Mouse (Mus musculus): ENCODE results near the gene Fam111a. TPM values are rescaled to one million over a fixed set of nuclear protein-coding genes. Genes with fewer than 3 reads are reported as not detected.
"Not testable (repeated sequence)": the region's sequence is repeated elsewhere in the genome, so short reads cannot be mapped to it uniquely, and the experiment has no call there.

Fam111a gene
- 7.7 and 9.8 TPM in 2 replicates for polyA plus RNA-seq (2015; fragmentation: Nextera tagmentation; extraction: Ambion mirVana)

- H3K27me3 ChIP-seq (replicated peaks; ENCODE audit: control insufficient read depth, insufficient read depth, low read length); H3K9me3 ChIP-seq (ENCODE audit: control insufficient read depth, low read length); H3K27ac ChIP-seq (ENCODE audit: low read length); H3K4me2 ChIP-seq (ENCODE audit: low read length); H3K4me3 ChIP-seq (replicated peaks; ENCODE audit: low read length); H3K9ac ChIP-seq (replicated peaks; ENCODE audit: low read depth, low read length); H3K36me3 ChIP-seq (ENCODE audit: control insufficient read depth, insufficient read depth); ATAC-seq; H3K4me1 ChIP-seq (replicated peaks; ENCODE audit: control insufficient read depth, insufficient read depth, low read length): not testable (repeated sequence)
- 94% methylated on average over 11 of the region's 11 CpGs for WGBS
Measured at GRCm38 (mm10) chr19:12545440-12545839, at the start of gene Fam111a. Fam111a (plus strand) TSS chr19:12545740.

- no peak for ATAC-seq
- Histone ChIP-seq H3K36me3 (ENCODE audit: control insufficient read depth, insufficient read depth) (peaks cover 6% of the 10 kb centered on the region; the same call in 1 of the 2 replicates), H3K4me3 (replicated peaks; ENCODE audit: low read length) (no peak overlapping the region), H3K27ac (ENCODE audit: low read length) (no peak overlapping the region), H3K4me1 (replicated peaks; ENCODE audit: control insufficient read depth, insufficient read depth, low read length) (peaks cover 25% of the 10 kb centered on the region), H3K9me3 (ENCODE audit: control insufficient read depth, low read length) (no peaks in the 10 kb centered on the region), H3K9ac (replicated peaks; ENCODE audit: low read depth, low read length) (no peak overlapping the region), H3K27me3 (replicated peaks; ENCODE audit: control insufficient read depth, insufficient read depth, low read length) (no peaks in the 10 kb centered on the region), H3K4me2 (ENCODE audit: low read length) (no peak overlapping the region)
- WGBS = 97% methylated on average over 2 of the region's 2 CpGs
Measured at GRCm38 (mm10) chr19:12496241-12496640, 49.3 kb upstream of the Fam111a start.

GRCm38 (mm10) chr19:12497909-12498308, 47.6 kb upstream of the Fam111a start:
- H3K27me3 ChIP-seq (replicated peaks; ENCODE audit: control insufficient read depth, insufficient read depth, low read length) = no peaks in the 10 kb centered on the region
- no peak overlapping the region for H3K27ac ChIP-seq (ENCODE audit: low read length)
- H3K4me2 ChIP-seq (ENCODE audit: low read length) = no peak overlapping the region
- no peaks in the 10 kb centered on the region for H3K36me3 ChIP-seq (ENCODE audit: control insufficient read depth, insufficient read depth)
- H3K9me3 ChIP-seq (ENCODE audit: control insufficient read depth, low read length) = no peaks in the 10 kb centered on the region
- H3K9ac ChIP-seq (replicated peaks; ENCODE audit: low read depth, low read length) = no peak overlapping the region
- peaks cover 25% of the 10 kb centered on the region for H3K4me1 ChIP-seq (replicated peaks; ENCODE audit: control insufficient read depth, insufficient read depth, low read length)
- 62% methylated on average over 2 of the region's 2 CpGs for WGBS
- H3K4me3 ChIP-seq (replicated peaks; ENCODE audit: low read length) = no peak overlapping the region
- no peak for ATAC-seq

- no peak overlapping the region; the same call in 1 of the 2 replicates for H3K4me2 ChIP-seq (ENCODE audit: low read length)
- peaks cover 25% of the 10 kb centered on the region for H3K4me1 ChIP-seq (replicated peaks; ENCODE audit: control insufficient read depth, insufficient read depth, low read length)
- H3K36me3 ChIP-seq (ENCODE audit: control insufficient read depth, insufficient read depth) = no peaks in the 10 kb centered on the region
- H3K4me3 ChIP-seq (replicated peaks; ENCODE audit: low read length) = no peak overlapping the region
- no peaks in the 10 kb centered on the region for H3K9me3 ChIP-seq (ENCODE audit: control insufficient read depth, low read length)
- no peaks in the 10 kb centered on the region for H3K27me3 ChIP-seq (replicated peaks; ENCODE audit: control insufficient read depth, insufficient read depth, low read length)
- 74% methylated on average over 4 of the region's 4 CpGs for WGBS
- no peak overlapping the region for H3K9ac ChIP-seq (replicated peaks; ENCODE audit: low read depth, low read length)
- no peak overlapping the region for H3K27ac ChIP-seq (ENCODE audit: low read length)
- ATAC-seq = no peak
Measured at GRCm38 (mm10) chr19:12498321-12498720, 47.2 kb upstream of the Fam111a start.

- Histone ChIP-seq H3K9me3 (ENCODE audit: control insufficient read depth, low read length) (no peaks in the 10 kb centered on the region), H3K4me2 (ENCODE audit: low read length) (peak overlapping the region; percentile 78), H3K27me3 (replicated peaks; ENCODE audit: control insufficient read depth, insufficient read depth, low read length) (no peaks in the 10 kb centered on the region), H3K4me3 (replicated peaks; ENCODE audit: low read length) (no peak overlapping the region), H3K4me1 (replicated peaks; ENCODE audit: control insufficient read depth, insufficient read depth, low read length) (peaks cover 25% of the 10 kb centered on the region), H3K27ac (ENCODE audit: low read length) (no peak overlapping the region), H3K9ac (replicated peaks; ENCODE audit: low read depth, low read length) (no peak overlapping the region), H3K36me3 (ENCODE audit: control insufficient read depth, insufficient read depth) (no peaks in the 10 kb centered on the region)
- ATAC-seq = no peak
- WGBS = 63% methylated on average over 1 of the region's 1 CpGs
Measured at GRCm38 (mm10) chr19:12498941-12499340, 46.6 kb upstream of the Fam111a start.

GRCm38 (mm10) chr19:12499485-12499884, 46.1 kb upstream of the Fam111a start:
- Histone ChIP-seq H3K9ac (replicated peaks; ENCODE audit: low read depth, low read length) (peak overlapping the region; percentile 86; the same call in 1 of the 2 replicates), H3K36me3 (ENCODE audit: control insufficient read depth, insufficient read depth) (no peaks in the 10 kb centered on the region), H3K4me2 (ENCODE audit: low read length) (peak overlapping the region; percentile 78), H3K9me3 (ENCODE audit: control insufficient read depth, low read length) (no peaks in the 10 kb centered on the region), H3K27me3 (replicated peaks; ENCODE audit: control insufficient read depth, insufficient read depth, low read length) (no peaks in the 10 kb centered on the region), H3K4me3 (replicated peaks; ENCODE audit: low read length) (peak overlapping the region; percentile 74), H3K4me1 (replicated peaks; ENCODE audit: control insufficient read depth, insufficient read depth, low read length) (peaks cover 25% of the 10 kb centered on the region), H3K27ac (ENCODE audit: low read length) (no peak overlapping the region)
- no peak for ATAC-seq
- WGBS = 0% methylated on average over 2 of the region's 2 CpGs

GRCm38 (mm10) chr19:12500124-12500523, 45.4 kb upstream of the Fam111a start:
- H3K4me1 ChIP-seq (replicated peaks; ENCODE audit: control insufficient read depth, insufficient read depth, low read length) = peaks cover 25% of the 10 kb centered on the region
- H3K36me3 ChIP-seq (ENCODE audit: control insufficient read depth, insufficient read depth) = no peaks in the 10 kb centered on the region
- H3K9ac ChIP-seq (replicated peaks; ENCODE audit: low read depth, low read length) = peak overlapping the region; percentile 86
- H3K27me3 ChIP-seq (replicated peaks; ENCODE audit: control insufficient read depth, insufficient read depth, low read length) = no peaks in the 10 kb centered on the region
- ATAC-seq = peak; percentile 36
- H3K4me3 ChIP-seq (replicated peaks; ENCODE audit: low read length) = peak overlapping the region; percentile 74
- no peaks in the 10 kb centered on the region for H3K9me3 ChIP-seq (ENCODE audit: control insufficient read depth, low read length)
- H3K4me2 ChIP-seq (ENCODE audit: low read length) = peak overlapping the region; percentile 78
- H3K27ac ChIP-seq (ENCODE audit: low read length) = peak overlapping the region; percentile 27; the same call in 1 of the 2 replicates
- 0% methylated on average over 3 of the region's 3 CpGs for WGBS

GRCm38 (mm10) chr19:12500881-12501311, 44.6 kb upstream of the Fam111a start:
- Histone ChIP-seq H3K4me2 (ENCODE audit: low read length) (peak overlapping the region; percentile 78), H3K4me1 (replicated peaks; ENCODE audit: control insufficient read depth, insufficient read depth, low read length) (peaks cover 25% of the 10 kb centered on the region), H3K36me3 (ENCODE audit: control insufficient read depth, insufficient read depth) (no peaks in the 10 kb centered on the region), H3K27me3 (replicated peaks; ENCODE audit: control insufficient read depth, insufficient read depth, low read length) (no peaks in the 10 kb centered on the region), H3K9ac (replicated peaks; ENCODE audit: low read depth, low read length) (peak overlapping the region; percentile 86), H3K9me3 (ENCODE audit: control insufficient read depth, low read length) (no peaks in the 10 kb centered on the region), H3K27ac (ENCODE audit: low read length) (peak overlapping the region; percentile 88), H3K4me3 (replicated peaks; ENCODE audit: low read length) (peak overlapping the region; percentile 74)
- ATAC-seq = peak; percentile 51
- under 1% methylated on average over 35 of the region's 38 CpGs for WGBS

- H3K27ac ChIP-seq (ENCODE audit: low read length) = peak within 1 kb of the TSS; percentile 88
- no peaks in the 10 kb centered on the region for H3K27me3 ChIP-seq (replicated peaks; ENCODE audit: control insufficient read depth, insufficient read depth, low read length)
- H3K4me1 ChIP-seq (replicated peaks; ENCODE audit: control insufficient read depth, insufficient read depth, low read length) = peaks cover 25% of the 10 kb centered on the region
- no peaks in the 10 kb centered on the region for H3K36me3 ChIP-seq (ENCODE audit: control insufficient read depth, insufficient read depth)
- ATAC-seq = peak; percentile 89
- peak within 1 kb of the TSS; percentile 78 for H3K4me2 ChIP-seq (ENCODE audit: low read length)
- H3K4me3 ChIP-seq (replicated peaks; ENCODE audit: low read length) = peak within 1 kb of the TSS; percentile 74
- H3K9me3 ChIP-seq (ENCODE audit: control insufficient read depth, low read length) = no peaks in the 10 kb centered on the region
- H3K9ac ChIP-seq (replicated peaks; ENCODE audit: low read depth, low read length) = peak within 1 kb of the TSS; percentile 86
- WGBS = under 1% methylated on average over 58 of the region's 80 CpGs
Measured at GRCm38 (mm10) chr19:12501370-12502347, 43.9 kb upstream of the Fam111a start, which contains the start of gene Dtx4. Dtx4 (minus strand) TSS chr19:12501454.
